Mouse (Mus musculus) CD4-positive, CD25-positive, alpha-beta regulatory T cell, adult 4 months (primary cell): Measurements from ENCODE around the gene Nppb. TPM values are rescaled to one million over a fixed set of nuclear protein-coding genes. Genes with fewer than 3 reads are reported as not detected.

Experiments used
- ATAC-seq: one replicate; pipeline ENCODE4 v1.8.0; 2017
- polyA plus RNA-seq, 2 experiments: library from polyadenylated mRNA; unstranded; fragments of 100-300 nt; shearing (Covaris generic); gene quantifications; one replicate each; pipeline ENCODE4 v1.2.1; 2017

The Nppb gene
- polyA plus RNA-seq, 2 experiments from 2014 or later: not detected

GRCm38 (mm10) chr4:147977726-147978125 lies 7.9 kb upstream of the Nppb start:
- ATAC-seq: no peak

- no peak for ATAC-seq
Measured at GRCm38 (mm10) chr4:147978391-147978790, 7.2 kb upstream of the Nppb start.

- no peak for ATAC-seq
Measured at GRCm38 (mm10) chr4:147979441-147979860, 6.1 kb upstream of the Nppb start.

- ATAC-seq: no peak
Measured at GRCm38 (mm10) chr4:147993571-147994095, 8.0 kb downstream of the Nppb start.

GRCm38 (mm10) chr4:147995311-147995710 lies 9.7 kb downstream of the Nppb start:
- no peak for ATAC-seq

GRCm38 (mm10) chr4:148000202-148000772 lies 14.7 kb downstream of the Nppb start, which contains the start of gene Nppa:
TSS of gene Nppa (plus strand) at chr4:148000722.
- ATAC-seq: no peak

GRCm38 (mm10) chr4:148001013-148001789 lies 15.6 kb downstream of the Nppb start:
- ATAC-seq: no peak

- no peak for ATAC-seq
Measured at GRCm38 (mm10) chr4:148001866-148002265, 16.3 kb downstream of the Nppb start.

- ATAC-seq: no peak
Measured at GRCm38 (mm10) chr4:148004361-148004760, 18.8 kb downstream of the Nppb start.

GRCm38 (mm10) chr4:148008412-148008811 lies 22.8 kb downstream of the Nppb start:
- no peak for ATAC-seq

- ATAC-seq: no peak
Measured at GRCm38 (mm10) chr4:148009641-148010040, 24.1 kb downstream of the Nppb start.

- ATAC-seq: no peak
Measured at GRCm38 (mm10) chr4:148011332-148011731, 25.7 kb downstream of the Nppb start.

GRCm38 (mm10) chr4:148012216-148012615 lies 26.6 kb downstream of the Nppb start:
- ATAC-seq: no peak

- no peak for ATAC-seq
Measured at GRCm38 (mm10) chr4:148015418-148015817, 29.8 kb downstream of the Nppb start.

GRCm38 (mm10) chr4:148016981-148017380 lies 31.4 kb downstream of the Nppb start:
- no peak for ATAC-seq

GRCm38 (mm10) chr4:148018410-148018809 lies 32.8 kb downstream of the Nppb start:
- no peak for ATAC-seq

- no peak for ATAC-seq
Measured at GRCm38 (mm10) chr4:148024003-148024402, 38.4 kb downstream of the Nppb start.

GRCm38 (mm10) chr4:148029297-148029696 lies 43.7 kb downstream of the Nppb start:
- no peak for ATAC-seq

- ATAC-seq: no peak
Measured at GRCm38 (mm10) chr4:148030506-148030905, 44.9 kb downstream of the Nppb start.

GRCm38 (mm10) chr4:148033858-148034410 lies 48.3 kb downstream of the Nppb start:
- ATAC-seq: peak; percentile 53

GRCm38 (mm10) chr4:148035440-148035839 lies 49.9 kb downstream of the Nppb start:
- no peak for ATAC-seq
